Mouse (Mus musculus) limb, embryonic 11.5 days (tissue): ENCODE data around the gene Ndufa6. TPM values are rescaled to one million over a fixed set of nuclear protein-coding genes. Genes with fewer than 3 reads are reported as not detected.
A peak's percentile ranks its signal among the peaks of the same experiment; 100 is the strongest.

ENCODE experiments used
- ATAC-seq: fragments of 200-750 bp; cut with Nextera tagmentation; 2 replicates; pipeline ENCODE4 v1.8.0; 2017; ENCODE audit warnings: low read depth; ENCODE audit not compliant: insufficient number of reproducible peaks, low FRiP score, low TSS enrichment
- DNase-seq: peaks from one replicate; pipeline ENCODE4 v3.0.0-alpha.2; 2015; ENCODE audit warnings: low spot score
- H3K27ac ChIP-seq: fragments of 300-500 bp; sonication (generic); replicated peaks from 2 replicates; pipeline ENCODE4 v1.5.1; 2014; ENCODE audit warnings: low read depth, mild to moderate bottlenecking, low read length
- H3K27me3 ChIP-seq: fragments of 300-500 bp; sonication (generic); 2 replicates; pipeline ENCODE4 v1.6.1; 2014; ENCODE audit warnings: mild to moderate bottlenecking, low read length, mixed read lengths; ENCODE audit not compliant: control insufficient read depth, insufficient read depth
- H3K36me3 ChIP-seq: fragments of 300-500 bp; sonication (generic); 2 replicates; pipeline ENCODE4 v1.6.1; 2014; ENCODE audit warnings: mild to moderate bottlenecking, low read length, moderate library complexity, mixed read lengths; ENCODE audit not compliant: control insufficient read depth, insufficient read depth
- H3K4me1 ChIP-seq: fragments of 300-500 bp; sonication (generic); 2 replicates; pipeline ENCODE4 v1.6.1; 2014; ENCODE audit warnings: low read length, mixed read lengths; ENCODE audit not compliant: control insufficient read depth, insufficient read depth
- H3K4me2 ChIP-seq: fragments of 300-500 bp; sonication (generic); 2 replicates; pipeline ENCODE4 v1.6.1; 2014; ENCODE audit warnings: low read depth, mild to moderate bottlenecking, moderate library complexity; ENCODE audit not compliant: severe bottlenecking
- H3K4me3 ChIP-seq: fragments of 300-500 bp; sonication (generic); 2 replicates; pipeline ENCODE4 v1.5.1; 2014; ENCODE audit warnings: low read depth, low read length
- H3K9ac ChIP-seq: fragments of 300-500 bp; sonication (generic); 2 replicates; pipeline ENCODE4 v1.6.1; 2014; ENCODE audit warnings: mild to moderate bottlenecking, low read length
- H3K9me3 ChIP-seq: fragments of 300-500 bp; sonication (generic); 2 replicates; pipeline ENCODE4 v1.6.1; 2016; ENCODE audit warnings: low read length; ENCODE audit not compliant: control insufficient read depth
- WGBS: fragments of 180-500 bp; shearing (Covaris S2); extraction: QIAGEN DNeasy Blood & Tissue Kit; methylation state at CpG from one replicate; pipeline ENCODE4 v1.1.7; 2014; 5-methylcytosine and 5-hydroxymethylcytosine counted together
- polyA plus RNA-seq: library from polyadenylated mRNA; unstranded; fragments of >200 nt; fragmentation: Nextera tagmentation; extraction: Ambion mirVana; gene quantifications from 2 replicates; pipeline ENCODE4 v1.2.1, GENCODE M21; 2014

Gene Ndufa6
- polyA plus RNA-seq, 1 experiment from 2014 or later: 278 TPM

GRCm38 (mm10) chr15:82342543-82342935, 11.6 kb downstream of the Ndufa6 start:
- whole genome bisulfite sequencing: 66% methylated on average over 5 of the region's 5 CpGs
- H3K4me2 ChIP-seq: no peak overlapping the region
- peaks cover 16% of the 10 kb centered on the region for H3K4me1 ChIP-seq
- no peak overlapping the region for H3K4me3 ChIP-seq
- no peak for ATAC-seq
- no peak overlapping the region for H3K9ac ChIP-seq
- no peak for DNase-seq
- no peaks in the 10 kb centered on the region for H3K36me3 ChIP-seq
- no peak overlapping the region for H3K27ac ChIP-seq
- no peaks in the 10 kb centered on the region for H3K27me3 ChIP-seq
- no peaks in the 10 kb centered on the region for H3K9me3 ChIP-seq

- DNase-seq: no peak
- Histone ChIP-seq H3K36me3 (no peaks in the 10 kb centered on the region), H3K9ac (peak overlapping the region; percentile 78), H3K27me3 (no peaks in the 10 kb centered on the region), H3K4me1 (peaks cover 17% of the 10 kb centered on the region), H3K4me3 (peak overlapping the region; percentile 35; the same call in 1 of the 2 replicates), H3K9me3 (no peaks in the 10 kb centered on the region), H3K27ac (no peak overlapping the region), H3K4me2 (peak overlapping the region; percentile 75; the same call in 1 of the 2 replicates)
- WGBS: 70% methylated on average over 15 of the region's 15 CpGs
- ATAC-seq: no peak
Measured at GRCm38 (mm10) chr15:82341675-82342542, 12.2 kb downstream of the Ndufa6 start.

- Histone ChIP-seq H3K27me3 (no peaks in the 10 kb centered on the region), H3K4me2 (peak overlapping the region; percentile 75), H3K27ac (0 out of 2 replicates have a peak overlapping the region, but pooled peaks have one; percentile 8), H3K4me3 (peak overlapping the region; percentile 35), H3K9ac (peak overlapping the region; percentile 78), H3K36me3 (no peaks in the 10 kb centered on the region), H3K9me3 (no peaks in the 10 kb centered on the region), H3K4me1 (peaks cover 15% of the 10 kb centered on the region)
- whole genome bisulfite sequencing: 2% methylated on average over 40 of the region's 40 CpGs
- peak; percentile 66 for DNase-seq
- ATAC-seq: no peak
Measured at GRCm38 (mm10) chr15:82341036-82341501, 13.1 kb downstream of the Ndufa6 start.

DNA sequence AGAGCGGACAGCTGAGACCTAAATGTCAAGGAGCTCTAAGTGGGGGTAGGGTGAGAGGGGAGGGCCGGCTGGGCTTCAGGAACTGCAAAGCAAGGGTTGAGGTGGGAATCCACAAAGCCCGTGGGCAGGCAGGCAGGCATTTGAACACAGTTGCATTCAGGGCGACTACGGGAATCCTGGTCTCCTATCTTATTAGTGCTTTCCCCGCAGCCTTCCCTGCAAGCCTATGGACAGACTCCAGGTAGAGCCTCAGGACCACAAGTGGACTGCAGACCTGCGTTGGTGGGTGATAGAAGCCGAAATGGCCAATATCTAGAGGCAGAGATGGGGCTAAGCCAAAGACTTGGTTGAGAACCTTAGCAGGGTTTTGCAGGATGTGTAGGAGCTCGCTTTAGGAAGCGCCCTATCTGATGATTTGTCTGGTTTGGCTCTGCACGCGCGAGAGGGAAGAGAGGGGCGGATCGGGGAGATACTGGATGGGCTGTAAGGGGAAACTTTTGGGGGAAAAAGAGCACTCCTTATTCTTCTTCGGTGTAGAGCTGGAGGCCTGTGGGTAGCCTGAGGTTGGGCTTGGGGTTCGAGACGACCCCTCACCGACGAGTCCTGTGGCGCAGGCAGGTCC, 13.6 kb downstream of the Ndufa6 start:
- no peak for DNase-seq
- Histone ChIP-seq H3K4me2 (peak overlapping the region; percentile 75), H3K27ac (no peak overlapping the region), H3K27me3 (no peaks in the 10 kb centered on the region), H3K4me3 (peak overlapping the region; percentile 35), H3K4me1 (peaks cover 15% of the 10 kb centered on the region), H3K9ac (peak overlapping the region; percentile 78), H3K36me3 (no peaks in the 10 kb centered on the region; the same call in 1 of the 2 replicates), H3K9me3 (no peaks in the 10 kb centered on the region)
- ATAC-seq: no peak
- WGBS: 38% methylated on average over 21 of the region's 21 CpGs

DNA sequence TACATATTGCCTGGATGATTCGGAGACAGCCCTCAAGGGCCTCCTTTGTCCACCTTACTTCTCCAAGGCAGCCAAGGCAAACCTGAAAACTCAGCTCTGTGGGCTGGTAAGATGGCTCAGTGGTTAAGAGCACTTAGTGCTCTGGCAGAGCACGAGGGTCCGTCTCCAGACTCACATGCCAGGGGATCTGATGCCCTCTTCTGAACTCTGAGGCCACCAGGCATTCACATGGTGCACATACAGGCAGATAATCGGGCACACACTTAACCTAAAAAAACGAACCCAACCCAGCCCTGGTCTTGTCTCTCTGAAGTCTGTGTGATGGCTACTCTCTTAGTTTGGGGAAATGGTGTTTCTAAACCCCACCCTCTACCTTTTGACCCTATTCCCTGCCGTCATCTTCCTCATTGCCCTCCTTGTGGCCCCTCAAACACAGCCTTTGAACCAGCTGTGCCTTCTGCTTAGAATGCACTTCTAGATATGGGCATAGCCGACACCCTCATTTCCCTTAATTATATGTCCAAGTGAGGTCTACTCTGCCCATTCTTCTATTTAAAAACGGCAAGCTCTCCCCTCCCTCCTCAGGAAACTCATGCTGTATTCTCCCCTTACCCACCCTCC, 14.4 kb downstream of the Ndufa6 start:
- H3K4me1 ChIP-seq: peaks cover 15% of the 10 kb centered on the region
- no peak overlapping the region for H3K4me2 ChIP-seq
- no peaks in the 10 kb centered on the region; the same call in 1 of the 2 replicates for H3K36me3 ChIP-seq
- 75% methylated on average over 8 of the region's 8 CpGs for WGBS
- ATAC-seq (no peak), DNase-seq (no peak)
- H3K9me3 ChIP-seq: no peaks in the 10 kb centered on the region
- no peak overlapping the region for H3K9ac ChIP-seq
- no peak overlapping the region for H3K4me3 ChIP-seq
- no peaks in the 10 kb centered on the region for H3K27me3 ChIP-seq
- H3K27ac ChIP-seq: no peak overlapping the region

- ATAC-seq (no peak), DNase-seq (no peak)
- H3K4me3 ChIP-seq: peak overlapping the region; percentile 48
- H3K36me3 ChIP-seq: no peaks in the 10 kb centered on the region; the same call in 1 of the 2 replicates
- H3K4me2 ChIP-seq: peak overlapping the region; percentile 75
- H3K27ac ChIP-seq: no peak overlapping the region
- no peaks in the 10 kb centered on the region for H3K9me3 ChIP-seq
- peak overlapping the region; percentile 67; the same call in 1 of the 2 replicates for H3K9ac ChIP-seq
- no peaks in the 10 kb centered on the region for H3K27me3 ChIP-seq
- 61% methylated on average over 10 of the region's 10 CpGs for WGBS
- peaks cover 15% of the 10 kb centered on the region for H3K4me1 ChIP-seq
Measured at GRCm38 (mm10) chr15:82339150-82339549, 15.0 kb downstream of the Ndufa6 start.

DNA sequence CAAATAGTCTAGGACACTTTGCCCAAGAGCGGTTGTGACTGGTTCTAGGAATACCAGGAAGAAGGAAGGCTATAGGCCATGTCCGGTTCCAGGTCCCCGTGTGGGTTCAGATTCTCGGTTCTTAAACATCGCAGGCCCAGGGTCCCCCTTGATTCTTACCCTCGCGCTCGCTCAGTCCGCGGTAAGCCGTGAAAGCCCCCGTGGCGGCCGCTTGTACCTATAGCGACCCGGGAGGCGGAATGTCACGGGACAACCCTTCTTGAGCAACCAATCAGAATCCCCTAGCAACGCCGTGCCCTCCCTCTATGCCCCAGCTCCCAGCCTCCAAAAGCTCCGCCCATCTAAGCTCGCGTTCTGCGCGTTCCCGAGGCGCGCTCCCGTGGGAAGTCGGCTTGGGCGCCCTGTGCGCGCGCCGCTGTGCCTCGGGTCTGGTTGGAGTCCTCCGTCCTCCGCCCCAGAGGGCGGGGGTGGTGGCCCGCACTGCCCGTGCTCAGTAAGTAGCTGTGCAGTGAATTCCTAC, 15.5 kb downstream of the Ndufa6 start, which contains the start of the genes Naga, Pheta2 and Smdt1:
Naga (minus strand) TSS at position 333 of the 520 bp plus-strand sequence.
Pheta2 (plus strand) TSS at position 350 of the 520 bp plus-strand sequence.
Smdt1 (plus strand) TSS at position 367 of the 520 bp plus-strand sequence.
- Histone ChIP-seq H3K27ac (no peak within 1 kb of the TSS), H3K4me2 (peak within 1 kb of the TSS; percentile 75), H3K27me3 (no peaks in the 10 kb centered on the region), H3K36me3 (no peaks in the 10 kb centered on the region; the same call in 1 of the 2 replicates), H3K4me3 (peak within 1 kb of the TSS; percentile 48), H3K9ac (peak within 1 kb of the TSS; percentile 67), H3K9me3 (no peaks in the 10 kb centered on the region), H3K4me1 (peaks cover 15% of the 10 kb centered on the region)
- DNase-seq (peak; percentile 97), ATAC-seq (peak; percentile 84)
- under 1% methylated on average over 41 of the region's 41 CpGs for WGBS
